In genomic region chrX:52138461-52139075, GRCm38 (mm10) we compare ENCODE assay signal across 26 mouse cellular contexts. TPM values are rescaled to one million over a fixed set of nuclear protein-coding genes. Genes with fewer than 3 reads are reported as not detected.
DNase-seq lines count a peak whose midpoint lies in the region; ATAC-seq and TF ChIP-seq lines count a peak whose summit lies in the region.
"Had no signal": no experiment of that assay in that cellular context is flagged by ENCODE, and none has a peak within 500 bp of the region (broad histone marks: within the 10 kb centered on the region; RNA-seq: fewer than 3 reads in every experiment).

No protein-coding gene starts in this region.

- TF ChIP-seq POLR2A in kidney, adult 2 months (IDR thresholded peaks at IDR 0.05; ENCODE audit: low read depth, low read length), result no peak
- no peak for TF ChIP-seq POLR2A in brain, embryonic 14.5 days (IDR thresholded peaks at IDR 0.05; ENCODE audit: borderline replicate concordance, extremely low read depth, insufficient read depth, insufficient read length, poor library complexity, severe bottlenecking)

- no peaks in the 10 kb centered on the region for H3K9me3 ChIP-seq in forebrain, embryonic 11.5 days (ENCODE audit: control insufficient read depth, low read length)
- no peaks in the 10 kb centered on the region for H3K9me3 ChIP-seq in forebrain, postnatal 0 days (ENCODE audit: low read length)
- no peaks in the 10 kb centered on the region for H3K9me3 ChIP-seq in forebrain, embryonic 14.5 days (replicated peaks; ENCODE audit: control insufficient read depth, low read length)
- H3K9me3 ChIP-seq: G1E; heart, embryonic 12.5 days; heart, embryonic 15.5 days; hindbrain, embryonic 10.5 days had no signal

- no peaks in the 10 kb centered on the region for H3K4me1 ChIP-seq in forebrain, embryonic 11.5 days (replicated peaks; ENCODE audit: control insufficient read depth, insufficient read depth, low read length)
- H3K4me1 ChIP-seq in forebrain, postnatal 0 days (ENCODE audit: insufficient read depth), result no peaks in the 10 kb centered on the region
- peaks cover 9% of the 10 kb centered on the region; the same call in 1 of the 2 replicates for H3K4me1 ChIP-seq in kidney, adult 2 months (ENCODE audit: control insufficient read depth, insufficient read depth, low read length)
- no peaks in the 10 kb centered on the region for H3K4me1 ChIP-seq in forebrain, embryonic 14.5 days (ENCODE audit: control insufficient read depth, insufficient read depth, low read length)

- TF ChIP-seq CTCF in forebrain, postnatal 0 days (IDR thresholded peaks at IDR 0.05; ENCODE audit: low read depth), result no peak
- no peak for TF ChIP-seq CTCF in kidney, adult 2 months (conservative IDR thresholded peaks at IDR 0.05; ENCODE audit: insufficient read depth, insufficient read length, low read depth, low read length)
- no peak for TF ChIP-seq CTCF in brain, embryonic 14.5 days (IDR thresholded peaks at IDR 0.05; ENCODE audit: borderline replicate concordance, extremely low read depth, insufficient read depth, insufficient read length)

- peak overlapping the region; percentile 68 for H3K27ac ChIP-seq in forebrain, embryonic 11.5 days (ENCODE audit: low read depth, low read length)
- no peak overlapping the region for H3K27ac ChIP-seq in forebrain, postnatal 0 days (ENCODE audit: low read depth, low read length)
- peak overlapping the region; percentile 50 for H3K27ac ChIP-seq in kidney, adult 2 months (ENCODE audit: insufficient read depth, low read depth, low read length)
- H3K27ac ChIP-seq in forebrain, embryonic 14.5 days (ENCODE audit: low read depth, low read length), result peak overlapping the region; percentile 35; the same call in 1 of the 2 replicates
- H3K27ac ChIP-seq: heart, embryonic 15.5 days; hindbrain, embryonic 10.5 days; hindbrain, embryonic 14.5 days had no signal

- 39% methylated on average over 2 of the region's 2 CpGs for WGBS in forebrain, embryonic 11.5 days
- WGBS in forebrain, postnatal 0 days, result 26% methylated on average over 2 of the region's 2 CpGs
- 76% methylated on average over 2 of the region's 2 CpGs for WGBS in kidney, adult 2 months
- 17% methylated on average over 2 of the region's 2 CpGs for WGBS in forebrain, embryonic 14.5 days

- no peaks in the 10 kb centered on the region; the same call in 1 of the 2 replicates for H3K27me3 ChIP-seq in forebrain, embryonic 11.5 days (ENCODE audit: control insufficient read depth, insufficient read depth, low read length)
- no peaks in the 10 kb centered on the region for H3K27me3 ChIP-seq in forebrain, postnatal 0 days (ENCODE audit: insufficient read depth, low read length)
- H3K27me3 ChIP-seq in kidney, adult 2 months (replicated peaks; ENCODE audit: control insufficient read depth, insufficient read depth, low read length), result no peaks in the 10 kb centered on the region
- H3K27me3 ChIP-seq in forebrain, embryonic 14.5 days (replicated peaks; ENCODE audit: control insufficient read depth, insufficient read depth, low read length), result no peaks in the 10 kb centered on the region
- H3K27me3 ChIP-seq: CH12.LX; heart, embryonic 12.5 days; heart, embryonic 15.5 days had no signal

- no peak overlapping the region for H3K4me3 ChIP-seq in forebrain, embryonic 11.5 days (ENCODE audit: low read depth, low read length)
- no peak overlapping the region for H3K4me3 ChIP-seq in forebrain, postnatal 0 days (ENCODE audit: low read depth, low read length)
- H3K4me3 ChIP-seq in kidney, adult 2 months (ENCODE audit: insufficient read depth, low read depth, low read length), result no peak overlapping the region
- no peak overlapping the region for H3K4me3 ChIP-seq in forebrain, embryonic 14.5 days (ENCODE audit: low read depth, low read length)
- H3K4me3 ChIP-seq: heart, embryonic 12.5 days; heart, embryonic 15.5 days; hindbrain, embryonic 10.5 days had no signal

- 0 out of 2 replicates have a peak, but pooled peaks have one; percentile 27 for ATAC-seq in forebrain, embryonic 11.5 days (replicated peaks; ENCODE audit: low FRiP score)
- no peak; the same call in 1 of the 2 replicates for ATAC-seq in forebrain, postnatal 0 days
- ATAC-seq in forebrain, embryonic 14.5 days, result peak; percentile 60; the same call in 1 of the 2 replicates
- no peak for ATAC-seq in granulocyte monocyte progenitor cell, adult 5-6 weeks (replicated peaks; ENCODE audit: poor library complexity, severe bottlenecking)
- ATAC-seq: intestine, postnatal 0 days; Patski had no signal

- no peak for DNase-seq in forebrain, embryonic 11.5 days (ENCODE audit: low spot score)
- DNase-seq in forebrain, postnatal 0 days, result no peak
- DNase-seq in kidney, adult 2 months, result no peak
- DNase-seq in kidney, adult 8-10 months, result no peak
- peak; percentile 63 for DNase-seq in brain, embryonic 14.5 days (ENCODE audit: low read depth)
- DNase-seq in forebrain, embryonic 14.5 days (ENCODE audit: low spot score), result peak; percentile 46
- no peak for DNase-seq in gastrocnemius, postnatal 10 days
- DNase-seq: adrenal gland, postnatal 10 days; adrenal gland, postnatal 36 days; B cell, adult 2 months; cerebellum, adult 11 months; cerebellum, adult 2 months; gastrocnemius, postnatal 14 days; heart, adult 18-20 months; heart, postnatal 10 days; heart, postnatal 36 days; kidney, adult 9 months had no signal

- no peak overlapping the region for H3K4me2 ChIP-seq in forebrain, embryonic 11.5 days (ENCODE audit: low read depth, low read length, severe bottlenecking)
- no peak overlapping the region for H3K4me2 ChIP-seq in forebrain, postnatal 0 days (ENCODE audit: low read depth)
- no peak overlapping the region for H3K4me2 ChIP-seq in forebrain, embryonic 14.5 days (ENCODE audit: low read length)
- H3K4me2 ChIP-seq: heart, embryonic 12.5 days; heart, embryonic 15.5 days; hindbrain, embryonic 14.5 days had no signal

- no peak overlapping the region for H3K9ac ChIP-seq in forebrain, embryonic 11.5 days (ENCODE audit: low read length)
- no peak overlapping the region for H3K9ac ChIP-seq in forebrain, postnatal 0 days
- H3K9ac ChIP-seq in forebrain, embryonic 14.5 days (ENCODE audit: low read length), result no peak overlapping the region
- H3K9ac ChIP-seq: heart, embryonic 12.5 days; heart, embryonic 15.5 days; hindbrain, embryonic 14.5 days had no signal

- H3K36me3 ChIP-seq in forebrain, embryonic 11.5 days (ENCODE audit: control insufficient read depth, insufficient read depth, low read length), result no peaks in the 10 kb centered on the region
- no peaks in the 10 kb centered on the region for H3K36me3 ChIP-seq in forebrain, postnatal 0 days (ENCODE audit: insufficient read depth)
- no peaks in the 10 kb centered on the region for H3K36me3 ChIP-seq in kidney, adult 2 months (ENCODE audit: control insufficient read depth, insufficient read depth, low read length)
- no peaks in the 10 kb centered on the region for H3K36me3 ChIP-seq in forebrain, embryonic 14.5 days (ENCODE audit: control insufficient read depth, insufficient read depth, low read length)
- H3K36me3 ChIP-seq: heart, embryonic 12.5 days; heart, embryonic 15.5 days; hindbrain, embryonic 10.5 days had no signal

RNA-seq across cellular contexts. Expression of gene Gpc4, which starts 26.5 kb away (rescaled TPM):
- 80.9 and 81.2 TPM in 2 replicates for polyA plus RNA-seq in forebrain, embryonic 11.5 days (2014; fragmentation: Nextera tagmentation; extraction: Ambion mirVana)
- 3.9 and 4.8 TPM in 2 replicates for total RNA-seq in forebrain, postnatal 0 days (2014; rRNA removed)
- polyA plus RNA-seq in forebrain, postnatal 0 days (2015; fragmentation: Nextera tagmentation; extraction: Ambion mirVana), result 10.7 and 12.7 TPM in 2 replicates
- 97.7 and 98.0 TPM in 2 replicates for polyA plus RNA-seq in kidney, adult 2 months (2012; rRNA removed)
- polyA plus RNA-seq in brain, embryonic 14.5 days (2012; rRNA removed), result 15.2 and 19.5 TPM in 2 replicates
- 25.0 and 25.4 TPM in 2 replicates for polyA plus RNA-seq in forebrain, embryonic 14.5 days (2014; fragmentation: Nextera tagmentation; extraction: Ambion mirVana)
- 100 to 1,000 TPM; 124 to 131 TPM for total RNA-seq in gastrocnemius, postnatal 10 days (2021)
- not detected in 2 replicates for total RNA-seq in granulocyte monocyte progenitor cell, adult 5-6 weeks (2014; fragmentation: Nextera tagmentation)
- total RNA-seq in granulocyte monocyte progenitor cell, adult 5-6 weeks (2017), result not detected in 2 replicates
- total RNA-seq: CH12.LX had no signal

Comparison
In these comparisons a context has a peak if more than half of its experiments do, and no peak if none do; other contexts are left out.
1. ATAC-seq: peak in forebrain, embryonic 11.5 days (single experiment) and forebrain, embryonic 14.5 days (single experiment); none in forebrain, postnatal 0 days (single experiment) and granulocyte monocyte progenitor cell, adult 5-6 weeks (single experiment).
2. DNase-seq: peak in brain, embryonic 14.5 days (single experiment) and forebrain, embryonic 14.5 days (single experiment); none in forebrain, embryonic 11.5 days (single experiment), forebrain, postnatal 0 days (single experiment), kidney, adult 2 months (single experiment), kidney, adult 8-10 months (0 of 2) and gastrocnemius, postnatal 10 days (single experiment).